Mouse (Mus musculus) erythroblast, embryonic 14.5 days (primary cell): ENCODE measurements around the gene Yap1.

Experiments
- GATA1 ChIP-seq: IDR thresholded peaks from 2 replicates; pipeline ENCODE4 v1.6.1; 2012; ENCODE audit warnings: low read length, inconsistent platforms, mixed read lengths
- TAL1 ChIP-seq: IDR thresholded peaks from 3 replicates; pipeline ENCODE4 v1.6.1; 2012; ENCODE audit warnings: low read length, inconsistent platforms, mixed read lengths

DNA sequence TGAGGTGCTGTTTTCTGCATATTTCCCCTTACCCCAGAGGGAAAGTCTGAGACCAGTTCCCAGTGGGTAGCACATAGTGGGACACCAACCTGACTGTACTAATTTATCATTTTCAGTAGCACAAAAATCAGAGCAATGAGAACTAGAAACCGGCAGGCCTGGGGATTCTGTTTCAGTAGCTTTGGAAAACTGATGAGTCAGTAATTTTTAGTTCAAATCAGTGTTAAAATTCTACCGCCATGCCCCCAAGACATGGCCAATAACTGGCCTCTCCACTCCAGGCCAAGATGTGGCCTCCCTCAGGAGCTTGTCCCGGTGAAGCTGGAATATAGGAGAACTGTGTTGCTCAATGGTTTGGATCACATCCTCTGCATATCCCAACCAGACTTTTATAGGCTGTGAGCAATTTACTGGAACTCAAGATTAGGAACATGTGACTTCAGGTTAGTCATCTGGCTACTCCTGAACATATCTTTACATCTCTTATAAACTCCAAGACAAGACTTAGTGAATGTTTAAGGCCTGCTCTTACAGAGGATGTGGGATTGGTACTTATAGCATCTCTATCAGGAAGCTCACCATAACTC is 76.1 kb downstream of the Yap1 start:
- TF ChIP-seq GATA1 (no peak), TAL1 (no peak)
